Mouse (Mus musculus) left cerebral cortex, adult 18-20 months (tissue): ENCODE results near the gene Cd3e. TPM values are rescaled to one million over a fixed set of nuclear protein-coding genes. Genes with fewer than 3 reads are reported as not detected.
"Not testable (repeated sequence)": the region's sequence is repeated elsewhere in the genome, so short reads cannot be mapped to it uniquely, and the experiment has no call there.

Source experiments
- DNase-seq, 2 experiments: peaks; one replicate each; pipeline ENCODE4 v3.0.0; 2021 to 2022; ENCODE audit warnings: low spot score in 2 of 2, mixed read lengths in 1 of 2
- total RNA-seq, 2 experiments: library from RNA; stranded (reverse); gene quantifications; 2 replicates each; pipeline ENCODE4 v1.2.3; 2021

Gene Cd3e
- total RNA-seq, 2 experiments from 2014 or later = not detected

- DNase-seq = no peak
These were observed 29.2 kb downstream of the Cd3e start, which contains the start of gene Cd3g for GRCm38 (mm10) chr9:44980242-44980641. TSS of gene Cd3g (minus strand) at chr9:44980431.

- DNase-seq = no peak
These were observed 29.6 kb downstream of the Cd3e start for GRCm38 (mm10) chr9:44979806-44980205.

- no peak for DNase-seq
These were observed 31.6 kb downstream of the Cd3e start for GRCm38 (mm10) chr9:44977813-44978212.

GRCm38 (mm10) chr9:44969450-44969849 lies 40.0 kb downstream of the Cd3e start:
- DNase-seq = no peak

- not testable (repeated sequence) for DNase-seq
These were observed 41.7 kb downstream of the Cd3e start for GRCm38 (mm10) chr9:44967763-44968162.

GRCm38 (mm10) chr9:44966815-44967242 lies 42.6 kb downstream of the Cd3e start:
- peak; percentile 55 to 57 for DNase-seq

- no peak for DNase-seq
These were observed 43.5 kb downstream of the Cd3e start for GRCm38 (mm10) chr9:44965833-44966466.

- peak; percentile 100 for DNase-seq
These were observed 44.1 kb downstream of the Cd3e start, which contains the start of gene Ube4a for GRCm38 (mm10) chr9:44965126-44965832. TSS of gene Ube4a (minus strand) at chr9:44965600.

- no peak for DNase-seq
These were observed 55.0 kb downstream of the Cd3e start for GRCm38 (mm10) chr9:44954432-44954831.

Other genes with a start within 250 kb of the Cd3e start
- 10 to 100 TPM; 90.0 to 95.3 TPM for gene Arcn1, start 241.8 kb downstream of the Cd3e start, total RNA-seq
- gene Ift46, start 241.7 kb downstream of the Cd3e start, total RNA-seq = 10 to 100 TPM; 67.8 to 72.0 TPM
- gene Tmem25, start 210.3 kb downstream of the Cd3e start, total RNA-seq = 10 to 100 TPM; 52.2 to 66.1 TPM
- gene Ttc36, start 206.6 kb downstream of the Cd3e start, total RNA-seq = under 1 TPM; 0.80 to 0.95 TPM
- 10 to 100 TPM; 84.1 to 88.1 TPM for gene Kmt2a, start 128.3 kb downstream of the Cd3e start, total RNA-seq
- gene Atp5l, start 88.9 kb downstream of the Cd3e start, total RNA-seq = 100 to 1,000 TPM; 316 to 362 TPM
- gene Ube4a, start 44.0 kb downstream of the Cd3e start, total RNA-seq = 10 to 100 TPM; 66.7 to 69.0 TPM
- gene Cd3g, start 29.2 kb downstream of the Cd3e start, total RNA-seq = not detected
- not detected for gene Cd3d, start 27.8 kb downstream of the Cd3e start, total RNA-seq
- 1 to 10 TPM; 1.9 TPM for gene Mpzl2, start 30.2 kb upstream of the Cd3e start, total RNA-seq
- 1 to 10 TPM; 4.5 to 5.2 TPM for gene Mpzl3, start 45.6 kb upstream of the Cd3e start, total RNA-seq
- 1 to 10 TPM in 1 of 2 experiments, under 1 TPM in 1; 0.35 to 1.3 TPM for gene Jaml, start 69.6 kb upstream of the Cd3e start, total RNA-seq
- 100 to 1,000 TPM; 267 to 274 TPM for gene Scn2b, start 108.2 kb upstream of the Cd3e start, total RNA-seq
- gene Scn4b, start 128.8 kb upstream of the Cd3e start, total RNA-seq = 10 to 100 TPM; 87.0 to 91.4 TPM
- gene BC049352, start 172.4 kb upstream of the Cd3e start, total RNA-seq = 1 to 10 TPM in 1 of 2 experiments, under 1 TPM in 1; 0.84 to 1.3 TPM
- under 1 TPM in 1 of 2 experiments, not detected in 1; 0.28 TPM for gene Tmprss4, start 194.5 kb upstream of the Cd3e start, total RNA-seq